Mouse (Mus musculus) hindbrain, postnatal 0 days (tissue): ENCODE results near the gene Spdl1. TPM values are rescaled to one million over a fixed set of nuclear protein-coding genes. Genes with fewer than 3 reads are reported as not detected.
"Not testable (repeated sequence)": the region's sequence is repeated elsewhere in the genome, so short reads cannot be mapped to it uniquely, and the experiment has no call there.

Source experiments
- ATAC-seq: fragments of 200-750 bp; cut with Nextera tagmentation; 2 replicates; pipeline ENCODE4 v1.8.0; 2017; ENCODE audit warnings: mild to moderate bottlenecking, moderate TSS enrichment, moderate library complexity
- DNase-seq: peaks from one replicate; pipeline ENCODE4 v3.0.0-alpha.2; 2015; ENCODE audit warnings: low spot score
- H3K27ac ChIP-seq: fragments of 300-500 bp; sonication (generic); 2 replicates; pipeline ENCODE4 v1.5.1; 2014; ENCODE audit warnings: mild to moderate bottlenecking
- H3K27me3 ChIP-seq: fragments of 300-500 bp; sonication (generic); 2 replicates; pipeline ENCODE4 v1.6.1; 2014; ENCODE audit warnings: low read length, mixed read lengths; ENCODE audit not compliant: insufficient read depth
- H3K36me3 ChIP-seq: fragments of 300-500 bp; sonication (generic); 2 replicates; pipeline ENCODE4 v1.6.1; 2014; ENCODE audit warnings: low read length, mixed read lengths; ENCODE audit not compliant: insufficient read depth
- H3K4me1 ChIP-seq: fragments of 300-500 bp; sonication (generic); 2 replicates; pipeline ENCODE4 v1.6.1; 2014; ENCODE audit warnings: antibody characterized with exemption, low read length, mixed read lengths; ENCODE audit not compliant: insufficient read depth
- H3K4me2 ChIP-seq: fragments of 300-500 bp; sonication (generic); 2 replicates; pipeline ENCODE4 v1.6.1; 2014; ENCODE audit warnings: low read depth, mild to moderate bottlenecking, low read length, moderate library complexity, mixed read lengths
- H3K4me3 ChIP-seq: fragments of 300-500 bp; sonication (generic); 2 replicates; pipeline ENCODE4 v1.5.1; 2014; ENCODE audit warnings: low read length
- H3K9ac ChIP-seq: fragments of 300-500 bp; sonication (generic); replicated peaks from 2 replicates; pipeline ENCODE4 v1.6.1; 2014; ENCODE audit warnings: mild to moderate bottlenecking, low read length, moderate library complexity, mixed read lengths
- H3K9me3 ChIP-seq: fragments of 300-500 bp; sonication (generic); 2 replicates; pipeline ENCODE4 v1.6.1; 2016; ENCODE audit warnings: low read length, mixed read lengths
- CTCF ChIP-seq: IDR thresholded peaks from 2 replicates; pipeline ENCODE4 v1.5.1; 2016; ENCODE audit warnings: antibody characterized with exemption, control low read depth, low read depth
- WGBS: fragments of 180-500 bp; shearing (Covaris S2); extraction: QIAGEN DNeasy Blood & Tissue Kit; methylation state at CpG from one replicate; pipeline ENCODE4 v1.1.7; 2014; 5-methylcytosine and 5-hydroxymethylcytosine counted together
- polyA plus RNA-seq: library from polyadenylated mRNA; unstranded; fragments of >200 nt; fragmentation: Nextera tagmentation; extraction: Ambion mirVana; gene quantifications from 2 replicates; pipeline ENCODE4 v1.2.1, GENCODE M21; 2015
- total RNA-seq: library from RNA; depleted of rRNA; stranded (reverse); fragments of >200 nt; gene quantifications from 2 replicates; pipeline ENCODE4 v1.2.3, GENCODE M21; 2014

Spdl1 gene
- total and polyA plus RNA-seq, 2 experiments from 2014 or later, result 1.6 to 2.4 TPM

DNA sequence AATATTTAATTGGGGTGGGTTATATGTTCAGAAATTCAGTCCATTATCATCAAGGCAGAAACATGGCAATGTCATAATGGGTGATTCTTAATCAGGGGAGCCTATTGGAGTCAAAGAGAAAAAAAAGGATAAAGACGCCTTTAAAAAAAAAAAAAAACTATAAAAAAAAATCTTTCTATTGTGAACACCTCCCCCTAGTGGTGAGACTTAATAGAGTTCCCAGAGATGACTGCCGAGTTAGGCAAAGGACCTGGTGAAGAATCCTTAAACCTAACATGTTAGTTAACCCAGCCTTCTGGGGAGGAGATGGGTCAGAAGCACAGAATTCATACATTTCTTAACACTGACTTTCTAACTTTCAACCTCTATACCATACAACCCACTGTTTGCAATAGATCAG lies 18.7 kb downstream of the Spdl1 start:
- TF ChIP-seq CTCF, result peak; percentile 71
- no peak overlapping the region for H3K4me2 ChIP-seq
- H3K36me3 ChIP-seq, result no peaks in the 10 kb centered on the region
- H3K9me3 ChIP-seq, result no peaks in the 10 kb centered on the region
- H3K27me3 ChIP-seq, result no peaks in the 10 kb centered on the region
- H3K4me1 ChIP-seq, result no peaks in the 10 kb centered on the region
- H3K9ac ChIP-seq, result no peak overlapping the region
- ATAC-seq (no peak), DNase-seq (peak; percentile 84)
- H3K27ac ChIP-seq, result no peak overlapping the region
- no peak overlapping the region for H3K4me3 ChIP-seq
- 3% methylated on average over 2 of the region's 2 CpGs for WGBS

DNA sequence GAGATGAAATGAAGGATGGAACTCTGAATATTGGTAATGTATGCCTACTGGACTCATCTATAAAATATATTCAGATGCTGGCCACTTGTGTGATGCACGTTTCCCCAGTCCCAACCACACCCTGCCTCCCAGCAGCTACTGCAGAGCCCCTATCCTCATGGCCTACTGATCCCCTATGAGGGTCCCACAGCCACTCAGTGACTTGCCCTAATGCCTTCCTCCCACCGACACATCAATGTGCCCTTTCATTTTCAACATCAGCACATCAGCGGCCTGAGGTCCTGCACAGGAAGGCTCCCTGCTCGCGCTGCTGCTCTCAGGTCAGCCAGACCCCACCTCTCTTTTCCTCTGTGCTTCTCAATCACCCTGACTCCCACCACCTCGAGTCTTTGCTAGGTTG lies 19.1 kb downstream of the Spdl1 start:
- 83% methylated on average over 6 of the region's 6 CpGs for WGBS
- no peak for DNase-seq
- TF ChIP-seq CTCF, result no peak
- Histone ChIP-seq H3K36me3 (no peaks in the 10 kb centered on the region), H3K27me3 (no peaks in the 10 kb centered on the region), H3K4me2 (no peak overlapping the region), H3K27ac (no peak overlapping the region), H3K4me1 (no peaks in the 10 kb centered on the region), H3K9me3 (no peaks in the 10 kb centered on the region), H3K9ac (no peak overlapping the region), H3K4me3 (no peak overlapping the region)
- ATAC-seq, result no peak

- 79% methylated on average over 4 of the region's 4 CpGs for WGBS
- H3K4me1 ChIP-seq, ATAC-seq, H3K9me3 ChIP-seq, H3K4me3 ChIP-seq, H3K9ac ChIP-seq, H3K36me3 ChIP-seq, H3K27me3 ChIP-seq, H3K27ac ChIP-seq, H3K4me2 ChIP-seq: not testable (repeated sequence)
- DNase-seq, result peak; percentile 7
Measured at GRCm38 (mm10) chr11:34805026-34805425, 28.4 kb downstream of the Spdl1 start.

GRCm38 (mm10) chr11:34798066-34798465 lies 35.4 kb downstream of the Spdl1 start:
- not testable (repeated sequence) for H3K9me3 ChIP-seq, H3K4me2 ChIP-seq, H3K27me3 ChIP-seq, H3K4me1 ChIP-seq, H3K9ac ChIP-seq, H3K27ac ChIP-seq, ATAC-seq, H3K4me3 ChIP-seq, H3K36me3 ChIP-seq, DNase-seq
- WGBS, result 69% methylated on average over 8 of the region's 8 CpGs

- no peaks in the 10 kb centered on the region for H3K4me1 ChIP-seq
- no peaks in the 10 kb centered on the region for H3K9me3 ChIP-seq
- no peak overlapping the region for H3K4me3 ChIP-seq
- WGBS, result 28% methylated on average over 4 of the region's 4 CpGs
- TF ChIP-seq CTCF, result peak; percentile 25; the same call in 1 of the 2 replicates
- no peak overlapping the region for H3K27ac ChIP-seq
- no peaks in the 10 kb centered on the region for H3K36me3 ChIP-seq
- no peak overlapping the region for H3K9ac ChIP-seq
- ATAC-seq, result no peak
- no peak overlapping the region for H3K4me2 ChIP-seq
- no peak for DNase-seq
- no peaks in the 10 kb centered on the region for H3K27me3 ChIP-seq
Measured at GRCm38 (mm10) chr11:34796097-34796496, 37.3 kb downstream of the Spdl1 start.

- Histone ChIP-seq H3K4me2 (no peak overlapping the region), H3K4me3 (no peak overlapping the region), H3K36me3 (no peaks in the 10 kb centered on the region), H3K27me3 (no peaks in the 10 kb centered on the region), H3K4me1 (no peaks in the 10 kb centered on the region), H3K27ac (no peak overlapping the region), H3K9me3 (no peaks in the 10 kb centered on the region), H3K9ac (no peak overlapping the region)
- WGBS, result 67% methylated on average over 8 of the region's 8 CpGs
- ATAC-seq (no peak), DNase-seq (no peak)
- TF ChIP-seq CTCF, result no peak
Measured at GRCm38 (mm10) chr11:34791872-34792271, 41.6 kb downstream of the Spdl1 start.

DNA sequence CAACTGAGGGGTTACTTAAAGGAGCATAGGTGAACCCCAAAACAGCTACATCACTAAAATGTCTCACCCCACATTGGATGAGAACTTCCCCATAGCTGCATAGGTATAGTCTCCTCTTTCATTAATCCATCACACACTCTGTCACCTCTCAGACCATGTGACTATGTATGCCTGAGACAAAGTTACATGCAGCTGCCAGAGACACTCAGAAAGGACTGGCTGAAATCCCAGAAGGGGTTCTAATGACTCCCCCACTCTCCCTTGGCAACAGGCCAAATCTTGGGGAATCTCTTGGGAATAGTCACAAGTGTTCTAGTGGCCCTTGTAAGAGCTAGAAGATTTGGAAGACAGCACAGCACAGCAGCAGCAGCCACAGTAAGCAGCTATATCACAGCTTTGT lies 48.6 kb downstream of the Spdl1 start:
- Histone ChIP-seq H3K36me3 (no peaks in the 10 kb centered on the region), H3K9ac (no peak overlapping the region), H3K4me2 (no peak overlapping the region), H3K27me3 (no peaks in the 10 kb centered on the region), H3K27ac (no peak overlapping the region), H3K4me3 (no peak overlapping the region), H3K4me1 (no peaks in the 10 kb centered on the region), H3K9me3 (no peaks in the 10 kb centered on the region)
- no peak for TF ChIP-seq CTCF
- no peak for ATAC-seq
- peak; percentile 9 for DNase-seq
